ENCODE assay signal across 8 mouse cellular contexts in the genomic region with DNA sequence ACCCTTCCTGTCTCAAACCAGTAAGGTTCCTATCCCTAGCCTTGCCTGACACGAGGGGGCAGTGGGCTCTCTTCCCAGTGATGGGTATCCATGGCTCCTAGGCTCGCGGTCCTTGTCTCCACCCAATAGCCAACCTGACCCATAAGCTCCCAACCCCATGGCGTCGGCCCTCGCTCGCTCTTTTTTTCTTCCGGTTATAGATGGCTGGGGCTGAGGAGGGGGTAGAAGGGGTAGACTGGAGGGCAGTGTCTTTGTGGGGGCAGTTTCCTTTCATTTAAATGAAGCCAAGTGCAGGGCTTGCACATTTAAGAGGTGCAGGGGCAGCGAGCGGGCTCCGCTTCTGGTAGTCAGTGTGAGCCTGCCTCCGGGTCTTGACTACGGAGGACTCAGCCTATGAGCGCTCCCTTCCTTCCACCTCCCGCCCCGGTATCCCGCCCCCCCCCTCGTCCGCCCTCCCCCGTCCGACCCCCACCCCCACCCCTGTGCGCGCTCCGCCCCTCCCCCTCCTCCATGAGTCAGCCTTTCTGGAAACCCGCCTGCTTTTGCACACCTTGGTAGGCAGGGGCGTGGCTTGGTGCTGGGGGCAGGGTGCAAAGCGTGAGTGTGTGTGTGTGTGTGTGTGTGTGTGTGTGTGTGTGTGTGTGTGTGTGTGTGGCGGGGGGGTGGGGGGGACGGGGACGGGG. TPM values are rescaled to one million over a fixed set of nuclear protein-coding genes. Genes with fewer than 3 reads are reported as not detected.
A peak's percentile ranks its signal among the peaks of the same experiment; 100 is the strongest.
DNase-seq lines count a peak whose midpoint lies in the region; ATAC-seq lines count a peak whose summit lies in the region.

No protein-coding gene starts in this region.

- peaks cover 13% of the 10 kb centered on the region for H3K36me3 ChIP-seq in hindbrain, embryonic 16.5 days (ENCODE audit: control insufficient read depth, insufficient read depth, low read length)
- peaks cover 64% of the 10 kb centered on the region for H3K36me3 ChIP-seq in limb, embryonic 10.5 days
- H3K36me3 ChIP-seq in midbrain, embryonic 10.5 days: peaks cover 22% of the 10 kb centered on the region

- H3K9me3 ChIP-seq in hindbrain, embryonic 16.5 days (ENCODE audit: control insufficient read depth, low read length): no peaks in the 10 kb centered on the region
- no peaks in the 10 kb centered on the region for H3K9me3 ChIP-seq in limb, embryonic 10.5 days (replicated peaks)
- no peaks in the 10 kb centered on the region for H3K9me3 ChIP-seq in midbrain, embryonic 10.5 days (replicated peaks)

- H3K27me3 ChIP-seq in hindbrain, embryonic 16.5 days (replicated peaks; ENCODE audit: control insufficient read depth, insufficient read depth, low read length): no peaks in the 10 kb centered on the region
- no peaks in the 10 kb centered on the region for H3K27me3 ChIP-seq in limb, embryonic 10.5 days (ENCODE audit: low read depth, poor library complexity, severe bottlenecking)
- peaks cover 13% of the 10 kb centered on the region for H3K27me3 ChIP-seq in midbrain, embryonic 10.5 days (ENCODE audit: low read depth, poor library complexity, severe bottlenecking)

- peak overlapping the region; percentile 65 for H3K4me2 ChIP-seq in hindbrain, embryonic 16.5 days (ENCODE audit: low read length)

- H3K9ac ChIP-seq in hindbrain, embryonic 16.5 days (ENCODE audit: low read depth, low read length): peak overlapping the region; percentile 60

- under 1% methylated on average over 19 of the region's 30 CpGs for WGBS in hindbrain, embryonic 16.5 days
- 1% methylated on average over 24 of the region's 30 CpGs for WGBS in limb, embryonic 10.5 days
- under 1% methylated on average over 17 of the region's 30 CpGs for WGBS in midbrain, embryonic 10.5 days

- DNase-seq in frontal cortex, postnatal 36 days (ENCODE audit: low spot score in 2 of 2): peak; percentile 44 to 54
- DNase-seq in brain, adult 2 months (ENCODE audit: low read depth, low spot score): peak; percentile 89
- DNase-seq in limb, embryonic 10.5 days (ENCODE audit: low spot score): peak; percentile 71
- peak; percentile 62 for DNase-seq in midbrain, embryonic 10.5 days (ENCODE audit: low spot score)
- peak; percentile 54 to 76 for DNase-seq in spleen, postnatal 36 days (ENCODE audit: low spot score in 2 of 2)

- peaks cover 9% of the 10 kb centered on the region for H3K4me1 ChIP-seq in hindbrain, embryonic 16.5 days (ENCODE audit: control insufficient read depth, insufficient read depth, low read depth, low read length)
- peaks cover 22% of the 10 kb centered on the region for H3K4me1 ChIP-seq in limb, embryonic 10.5 days
- H3K4me1 ChIP-seq in midbrain, embryonic 10.5 days: peaks cover 20% of the 10 kb centered on the region

- ATAC-seq in frontal cortex, adult (ENCODE audit: low TSS enrichment): no peak
- ATAC-seq in erythroblast, adult 5-6 weeks (replicated peaks; ENCODE audit: low FRiP score, poor library complexity, severe bottlenecking): peak; percentile 33
- ATAC-seq in hindbrain, embryonic 16.5 days: peak; percentile 82

- peak overlapping the region; percentile 39 for H3K4me3 ChIP-seq in hindbrain, embryonic 16.5 days (ENCODE audit: low read length)
- peak overlapping the region; percentile 58 for H3K4me3 ChIP-seq in limb, embryonic 10.5 days
- H3K4me3 ChIP-seq in midbrain, embryonic 10.5 days: peak overlapping the region; percentile 60

- peak overlapping the region; percentile 66 for H3K27ac ChIP-seq in hindbrain, embryonic 16.5 days (ENCODE audit: low read depth, low read length)
- H3K27ac ChIP-seq in limb, embryonic 10.5 days: peak overlapping the region; percentile 61
- H3K27ac ChIP-seq in midbrain, embryonic 10.5 days (replicated peaks): peak overlapping the region; percentile 77

RNA-seq across cellular contexts. Expression of a gene that starts 18.0 kb away (rescaled TPM):
- total RNA-seq in erythroblast, adult 5-6 weeks (2015; ENCODE audit: low replicate concordance): 6.0 and 6.3 TPM in 2 replicates
- 3.6 and 3.7 TPM in 2 replicates for total RNA-seq in erythroblast, adult 5-6 weeks (2017; ENCODE audit: low replicate concordance)
- 110 and 114 TPM in 2 replicates for polyA plus RNA-seq in hindbrain, embryonic 16.5 days (2015; fragmentation: Nextera tagmentation; extraction: Ambion mirVana)
- polyA plus RNA-seq in limb, embryonic 10.5 days (2016; fragmentation: Nextera tagmentation; extraction: Ambion mirVana): 34.6 and 35.0 TPM in 2 replicates
- 67.0 and 75.3 TPM in 2 replicates for polyA plus RNA-seq in midbrain, embryonic 10.5 days (2016; fragmentation: Nextera tagmentation; extraction: Ambion mirVana)

RNA-seq across cellular contexts. Expression of a gene that starts 18.0 kb away (rescaled TPM):
- total RNA-seq in erythroblast, adult 5-6 weeks (2015; ENCODE audit: low replicate concordance): 3.1 and 3.6 TPM in 2 replicates
- total RNA-seq in erythroblast, adult 5-6 weeks (2017; ENCODE audit: low replicate concordance): 5.2 and 8.6 TPM in 2 replicates
- 57.4 and 58.2 TPM in 2 replicates for polyA plus RNA-seq in hindbrain, embryonic 16.5 days (2015; fragmentation: Nextera tagmentation; extraction: Ambion mirVana)
- 74.6 and 76.6 TPM in 2 replicates for polyA plus RNA-seq in limb, embryonic 10.5 days (2016; fragmentation: Nextera tagmentation; extraction: Ambion mirVana)
- polyA plus RNA-seq in midbrain, embryonic 10.5 days (2016; fragmentation: Nextera tagmentation; extraction: Ambion mirVana): 74.6 and 80.4 TPM in 2 replicates

RNA-seq across cellular contexts. Expression of a gene that starts 33.8 kb away (rescaled TPM):
- total RNA-seq in erythroblast, adult 5-6 weeks (2015; ENCODE audit: low replicate concordance): 5.6 and 8.1 TPM in 2 replicates
- total RNA-seq in erythroblast, adult 5-6 weeks (2017; ENCODE audit: low replicate concordance): 8.2 and 16.3 TPM in 2 replicates
- polyA plus RNA-seq in hindbrain, embryonic 16.5 days (2015; fragmentation: Nextera tagmentation; extraction: Ambion mirVana): 16.0 and 17.6 TPM in 2 replicates
- polyA plus RNA-seq in limb, embryonic 10.5 days (2016; fragmentation: Nextera tagmentation; extraction: Ambion mirVana): 9.1 and 10.0 TPM in 2 replicates
- polyA plus RNA-seq in midbrain, embryonic 10.5 days (2016; fragmentation: Nextera tagmentation; extraction: Ambion mirVana): 8.4 and 9.7 TPM in 2 replicates

RNA-seq across cellular contexts. Expression of a gene that starts 34.2 kb away (rescaled TPM):
- 1.5 TPM in 1 of 2 replicates, not detected in the other for total RNA-seq in erythroblast, adult 5-6 weeks (2015; ENCODE audit: low replicate concordance)
- 0.42 TPM in 1 of 2 replicates, not detected in the other for total RNA-seq in erythroblast, adult 5-6 weeks (2017; ENCODE audit: low replicate concordance)
- 23.4 and 26.0 TPM in 2 replicates for polyA plus RNA-seq in hindbrain, embryonic 16.5 days (2015; fragmentation: Nextera tagmentation; extraction: Ambion mirVana)
- 0.49 and 0.93 TPM in 2 replicates for polyA plus RNA-seq in limb, embryonic 10.5 days (2016; fragmentation: Nextera tagmentation; extraction: Ambion mirVana)
- 2.3 and 2.4 TPM in 2 replicates for polyA plus RNA-seq in midbrain, embryonic 10.5 days (2016; fragmentation: Nextera tagmentation; extraction: Ambion mirVana)

RNA-seq across cellular contexts. Expression of a gene that starts 37.6 kb away (rescaled TPM):
- 6.5 TPM in 2 replicates for total RNA-seq in erythroblast, adult 5-6 weeks (2015; ENCODE audit: low replicate concordance)
- 2.2 and 2.9 TPM in 2 replicates for total RNA-seq in erythroblast, adult 5-6 weeks (2017; ENCODE audit: low replicate concordance)
- 33.8 and 34.1 TPM in 2 replicates for polyA plus RNA-seq in hindbrain, embryonic 16.5 days (2015; fragmentation: Nextera tagmentation; extraction: Ambion mirVana)
- polyA plus RNA-seq in limb, embryonic 10.5 days (2016; fragmentation: Nextera tagmentation; extraction: Ambion mirVana): 36.0 and 38.5 TPM in 2 replicates
- polyA plus RNA-seq in midbrain, embryonic 10.5 days (2016; fragmentation: Nextera tagmentation; extraction: Ambion mirVana): 37.3 and 37.7 TPM in 2 replicates
